Mouse (Mus musculus) kidney, postnatal 14 days (tissue): ENCODE data around the gene Jak2.

Experiments used
- DNase-seq: peaks from one replicate; pipeline ENCODE4 v3.0.0; 2022; ENCODE audit warnings: mixed read lengths

Gene Jak2

GRCm38 (mm10) chr19:29311791-29312190 lies 60.2 kb downstream of the Jak2 start:
- DNase-seq: no peak

GRCm38 (mm10) chr19:29312661-29313060 lies 61.0 kb downstream of the Jak2 start:
- DNase-seq: no peak

- no peak for DNase-seq
Observed at GRCm38 (mm10) chr19:29323416-29324049, 71.9 kb downstream of the Jak2 start.

GRCm38 (mm10) chr19:29325053-29325851 lies 73.6 kb downstream of the Jak2 start, which contains the start of gene Insl6:
TSS of gene Insl6 (minus strand) at chr19:29325356.
- peak; percentile 80 for DNase-seq

GRCm38 (mm10) chr19:29325852-29326180 lies 74.2 kb downstream of the Jak2 start:
- DNase-seq: no peak

GRCm38 (mm10) chr19:29326396-29326795 lies 74.8 kb downstream of the Jak2 start:
- no peak for DNase-seq

GRCm38 (mm10) chr19:29326822-29327552 lies 75.4 kb downstream of the Jak2 start:
- no peak for DNase-seq

GRCm38 (mm10) chr19:29334068-29334745 lies 82.6 kb downstream of the Jak2 start, which contains the start of gene Rln1:
TSS of gene Rln1 (minus strand) at chr19:29334670.
- peak; percentile 48 for DNase-seq

- DNase-seq: no peak
Observed at GRCm38 (mm10) chr19:29336624-29337023, 85.0 kb downstream of the Jak2 start.

GRCm38 (mm10) chr19:29341029-29341428 lies 89.4 kb downstream of the Jak2 start:
- DNase-seq: no peak

GRCm38 (mm10) chr19:29342281-29342680 lies 90.7 kb downstream of the Jak2 start:
- no peak for DNase-seq

GRCm38 (mm10) chr19:29344868-29345267 lies 93.2 kb downstream of the Jak2 start:
- no peak for DNase-seq

- no peak for DNase-seq
Observed at GRCm38 (mm10) chr19:29345636-29346035, 94.0 kb downstream of the Jak2 start.

GRCm38 (mm10) chr19:29350991-29351390 lies 99.4 kb downstream of the Jak2 start:
- DNase-seq: no peak

- DNase-seq: peak; percentile 90
Observed at GRCm38 (mm10) chr19:29354895-29355877, 103.6 kb downstream of the Jak2 start.

GRCm38 (mm10) chr19:29356281-29356680 lies 104.7 kb downstream of the Jak2 start:
- peak; percentile 49 for DNase-seq

GRCm38 (mm10) chr19:29360251-29360650 lies 108.6 kb downstream of the Jak2 start:
- no peak for DNase-seq

GRCm38 (mm10) chr19:29361468-29362130 lies 110.0 kb downstream of the Jak2 start:
- peak; percentile 94 for DNase-seq

- no peak for DNase-seq
Observed at GRCm38 (mm10) chr19:29362173-29362930, 110.7 kb downstream of the Jak2 start.
